Mouse (Mus musculus): Measurements from ENCODE around the gene Nhlrc2. TPM values are rescaled to one million over a fixed set of nuclear protein-coding genes. Genes with fewer than 3 reads are reported as not detected.
A peak's percentile ranks its signal among the peaks of the same experiment; 100 is the strongest.

Gene Nhlrc2
- total and polyA plus RNA-seq, 3 experiments = 22.4 to 37.6 (median 34.7) TPM

GRCm38 (mm10) chr19:56599996-56600395 is 51.9 kb downstream of the Nhlrc2 start:
- Histone ChIP-seq H3K4me3 (ENCODE audit: control insufficient read depth in 1 of 2, insufficient read depth in 1 of 2, low read depth in 2 of 2, low read length in 2 of 2) (no peak overlapping the region), H3K9ac (ENCODE audit: control insufficient read depth, low read depth, low read length, poor library complexity, severe bottlenecking) (no peak overlapping the region), H3K36me3 (ENCODE audit: control insufficient read depth in 1 of 2, insufficient read depth in 2 of 2, low read length in 2 of 2) (peaks cover 0 to 11% of the 10 kb centered on the region in 2 experiments; a peak in 2 of 4 replicates), H3K27me3 (ENCODE audit: control insufficient read depth in 1 of 2, insufficient read depth in 2 of 2, low read length in 2 of 2) (no peaks in the 10 kb centered on the region), H3K27ac (ENCODE audit: control insufficient read depth, low read depth, low read length) (no peak overlapping the region), H3K4me1 (ENCODE audit: control insufficient read depth in 1 of 2, insufficient read depth in 2 of 2, low read length in 2 of 2) (no peaks in the 10 kb centered on the region), H3K9me3 (replicated peaks; ENCODE audit: insufficient read depth, low read length) (no peaks in the 10 kb centered on the region), H3K79me2 (ENCODE audit: control insufficient read depth, insufficient read depth, low read length, poor library complexity) (no peaks in the 10 kb centered on the region)
- no peak for DNase-seq (ENCODE audit: low read depth, low spot score)
- no peak for TF ChIP-seq MXI1 (IDR thresholded peaks at IDR 0.05; ENCODE audit: low read depth, low read length)
- no peak for TF ChIP-seq TBP (IDR thresholded peaks at IDR 0.05; ENCODE audit: low read depth, low read length)
- no peak for TF ChIP-seq E2F4 (IDR thresholded peaks at IDR 0.05; ENCODE audit: borderline replicate concordance, low read depth, low read length)
- no peak for TF ChIP-seq HCFC1 (IDR thresholded peaks at IDR 0.05; ENCODE audit: low read depth, low read length)
- no peak for TF ChIP-seq POLR2AphosphoS5 (IDR thresholded peaks at IDR 0.05; ENCODE audit: borderline replicate concordance, low read depth, low read length)
- no peak for TF ChIP-seq POLR2A (IDR thresholded peaks at IDR 0.05; ENCODE audit: control insufficient read depth in 1 of 2, insufficient read depth in 1 of 2, low read depth in 1 of 2, low read length in 2 of 2, poor library complexity in 1 of 2)
- no peak for TF ChIP-seq NRF1 (IDR thresholded peaks at IDR 0.05; ENCODE audit: insufficient read depth, low read depth, low read length, poor library complexity, severe bottlenecking)
- no peak for TF ChIP-seq ZKSCAN1 (IDR thresholded peaks at IDR 0.05; ENCODE audit: low read depth, low read length)
- 0 out of 2 replicates have a peak, but pooled peaks have one; percentile 27 for TF ChIP-seq ZMIZ1 (IDR thresholded peaks at IDR 0.05; ENCODE audit: low read depth, low read length)
- no peak for TF ChIP-seq CHD2 (IDR thresholded peaks at IDR 0.05; ENCODE audit: low read length)
- TF ChIP-seq TCF12 (IDR thresholded peaks at IDR 0.05; ENCODE audit: low read depth, low read length) = no peak
- 0 out of 2 replicates have a peak, but pooled peaks have one; percentile 16 for TF ChIP-seq ZNF384 (IDR thresholded peaks at IDR 0.05; ENCODE audit: low read depth, low read length)
- TF ChIP-seq USF1 (IDR thresholded peaks at IDR 0.05; ENCODE audit: low read depth, low read length) = no peak
- no peak for TF ChIP-seq KAT2A (conservative IDR thresholded peaks at IDR 0.05; ENCODE audit: low read depth, low read length)
- TF ChIP-seq ELF1 (IDR thresholded peaks at IDR 0.05; ENCODE audit: low read depth, low read length) = no peak
- no peak for TF ChIP-seq MYC (IDR thresholded peaks at IDR 0.05; ENCODE audit: low read depth, low read length)
- TF ChIP-seq ZC3H11A (IDR thresholded peaks at IDR 0.05; ENCODE audit: low read depth, low read length) = no peak
- 0 out of 2 replicates have a peak, but pooled peaks have one; percentile 2 for TF ChIP-seq POLR2AphosphoS2 (IDR thresholded peaks at IDR 0.05; ENCODE audit: low read length)
- TF ChIP-seq JUND (IDR thresholded peaks at IDR 0.05; ENCODE audit: low read depth, low read length) = no peak
- TF ChIP-seq SMC3 (IDR thresholded peaks at IDR 0.05; ENCODE audit: low read depth, low read length) = no peak
- no peak for TF ChIP-seq GATA1 (IDR thresholded peaks at IDR 0.05; ENCODE audit: low read depth, low read length)
- no peak for TF ChIP-seq MEF2A (IDR thresholded peaks at IDR 0.05; ENCODE audit: extremely low read depth, insufficient replicate concordance, low read depth, low read length, poor library complexity, severe bottlenecking)
- TF ChIP-seq RCOR1 (IDR thresholded peaks at IDR 0.05; ENCODE audit: low read depth, low read length) = no peak
- TF ChIP-seq TAL1 (IDR thresholded peaks at IDR 0.05; ENCODE audit: low read length) = no peak
